Comparison of ENCODE assay signal across 8 mouse cellular contexts in genomic region chr11:120236438-120237165, GRCm38 (mm10). TPM values are rescaled to one million over a fixed set of nuclear protein-coding genes. Genes with fewer than 3 reads are reported as not detected.
DNase-seq lines count a peak whose midpoint lies in the region; ATAC-seq and TF ChIP-seq lines count a peak whose summit lies in the region.

No protein-coding gene starts in this region.

- peak overlapping the region; percentile 98 for H3K9ac ChIP-seq in forebrain, embryonic 15.5 days (replicated peaks)
- H3K9ac ChIP-seq in liver, embryonic 12.5 days: peak overlapping the region; percentile 73
- peak overlapping the region; percentile 100 for H3K9ac ChIP-seq in neural tube, embryonic 12.5 days

- intact Hi-C loops in left cerebral cortex, adult 2 months (cut with DNase I): loop anchor here (1.0 to 5.0 kb wide), 2 partner anchors 48 to 111 kb away; partner anchors contain the start of gene Actg1

- no peaks in the 10 kb centered on the region for H3K36me3 ChIP-seq in forebrain, embryonic 15.5 days
- no peaks in the 10 kb centered on the region for H3K36me3 ChIP-seq in liver, embryonic 12.5 days
- peaks cover 8% of the 10 kb centered on the region for H3K36me3 ChIP-seq in neural tube, embryonic 12.5 days

- peak overlapping the region; percentile 89 for H3K4me3 ChIP-seq in left cerebral cortex, adult 2 months
- peak overlapping the region; percentile 87 for H3K4me3 ChIP-seq in brown adipose tissue, adult 24 weeks (ENCODE audit: insufficient read depth, low read depth, low read length)
- peak overlapping the region; percentile 91 for H3K4me3 ChIP-seq in forebrain, embryonic 15.5 days
- H3K4me3 ChIP-seq in liver, embryonic 12.5 days: peak overlapping the region; percentile 67
- peak overlapping the region; percentile 97 for H3K4me3 ChIP-seq in neural tube, embryonic 12.5 days

- H3K4me2 ChIP-seq in forebrain, embryonic 15.5 days (replicated peaks): peak overlapping the region; percentile 93
- H3K4me2 ChIP-seq in liver, embryonic 12.5 days: peak overlapping the region; percentile 97
- H3K4me2 ChIP-seq in neural tube, embryonic 12.5 days (replicated peaks): peak overlapping the region; percentile 98

- peaks cover 22% of the 10 kb centered on the region for H3K4me1 ChIP-seq in brown adipose tissue, adult 24 weeks (ENCODE audit: control insufficient read depth, insufficient read depth, insufficient read length, low read length)
- peaks cover 48% of the 10 kb centered on the region for H3K4me1 ChIP-seq in forebrain, embryonic 15.5 days
- peaks cover 87% of the 10 kb centered on the region for H3K4me1 ChIP-seq in liver, embryonic 12.5 days
- peaks cover 43% of the 10 kb centered on the region for H3K4me1 ChIP-seq in neural tube, embryonic 12.5 days

- H3K27ac ChIP-seq in left cerebral cortex, adult 2 months: peak overlapping the region; percentile 95
- peak overlapping the region; percentile 82 for H3K27ac ChIP-seq in brown adipose tissue, adult 24 weeks (replicated peaks; ENCODE audit: low read depth, low read length)
- peak overlapping the region; percentile 98 for H3K27ac ChIP-seq in forebrain, embryonic 15.5 days (replicated peaks)
- H3K27ac ChIP-seq in liver, embryonic 12.5 days: peak overlapping the region; percentile 77
- peak overlapping the region; percentile 98 for H3K27ac ChIP-seq in neural tube, embryonic 12.5 days

- no peaks in the 10 kb centered on the region for H3K9me3 ChIP-seq in forebrain, embryonic 15.5 days
- H3K9me3 ChIP-seq in liver, embryonic 12.5 days (replicated peaks): no peaks in the 10 kb centered on the region
- no peaks in the 10 kb centered on the region for H3K9me3 ChIP-seq in neural tube, embryonic 12.5 days

- WGBS in forebrain, embryonic 15.5 days: under 1% methylated on average over 96 of the region's 96 CpGs
- 2% methylated on average over 95 of the region's 96 CpGs for WGBS in liver, embryonic 12.5 days (ENCODE audit: insufficient replicate concordance)
- WGBS in neural tube, embryonic 12.5 days: under 1% methylated on average over 86 of the region's 96 CpGs

- TF ChIP-seq CTCF in left cerebral cortex, adult 2 months (IDR thresholded peaks at IDR 0.05): no peak

- H3K27me3 ChIP-seq in forebrain, embryonic 15.5 days: no peaks in the 10 kb centered on the region
- H3K27me3 ChIP-seq in liver, embryonic 12.5 days (replicated peaks): peaks cover 83% of the 10 kb centered on the region
- H3K27me3 ChIP-seq in neural tube, embryonic 12.5 days (replicated peaks): no peaks in the 10 kb centered on the region

- ATAC-seq in forebrain, embryonic 15.5 days (replicated peaks): no peak
- no peak for ATAC-seq in liver, embryonic 12.5 days
- ATAC-seq in neural tube, embryonic 12.5 days (ENCODE audit: low FRiP score, low read depth): no peak
- ATAC-seq in activated CD4-positive, CD25-positive, alpha-beta regulatory T cell, adult 4 months: no peak

- DNase-seq in left cerebral cortex, adult 2 months (ENCODE audit: extremely low spot score in 1 of 2, low spot score in 2 of 2): peak; percentile 64 to 65
- DNase-seq in left cerebral cortex, adult 11 months (ENCODE audit: low spot score): no peak
- peak; percentile 40 for DNase-seq in induced T-regulatory cell, adult 2 months (ENCODE audit: low read depth)

RNA-seq across cellular contexts. Expression of gene Bahcc1, which starts 3.9 kb away (rescaled TPM):
- 10 to 100 TPM; 20.6 to 21.3 TPM for total RNA-seq in left cerebral cortex, adult 2 months (2021)
- 5.7 and 5.9 TPM in 2 replicates for polyA plus RNA-seq in brown adipose tissue, adult 24 weeks (2012; ENCODE audit: insufficient read depth, insufficient read length, missing spikeins)
- polyA plus RNA-seq in forebrain, embryonic 15.5 days (2015; fragmentation: Nextera tagmentation; extraction: Ambion mirVana): 15.4 and 16.1 TPM in 2 replicates
- 3.0 and 3.5 TPM in 2 replicates for polyA plus RNA-seq in liver, embryonic 12.5 days (2016; fragmentation: Nextera tagmentation; extraction: Ambion mirVana)
- polyA plus RNA-seq in neural tube, embryonic 12.5 days (2016; fragmentation: Nextera tagmentation; extraction: Ambion mirVana): 21.6 and 22.8 TPM in 2 replicates
- not detected for polyA plus RNA-seq in activated CD4-positive, CD25-positive, alpha-beta regulatory T cell, adult 4 months (2017; shearing (Covaris generic))
